Mouse (Mus musculus): ENCODE measurements around the gene Atp13a4. TPM values are rescaled to one million over a fixed set of nuclear protein-coding genes. Genes with fewer than 3 reads are reported as not detected.

Atp13a4 gene
- polyA plus RNA-seq, 1 experiment from 2014 or later = 0.71 TPM

GRCm38 (mm10) chr16:29527085-29527484 lies 17.6 kb downstream of the Atp13a4 start:
- Histone ChIP-seq H3K4me2 (no peak overlapping the region), H3K27me3 (ENCODE audit: insufficient read depth, low read length) (no peaks in the 10 kb centered on the region), H3K9ac (no peak overlapping the region), H3K4me1 (ENCODE audit: insufficient read depth) (no peaks in the 10 kb centered on the region), H3K9me3 (ENCODE audit: low read depth, low read length) (no peaks in the 10 kb centered on the region), H3K27ac (ENCODE audit: low read depth) (no peak overlapping the region), H3K36me3 (ENCODE audit: insufficient read depth) (no peaks in the 10 kb centered on the region), H3K4me3 (ENCODE audit: low read depth, low read length) (no peak overlapping the region)
- 75% methylated on average over 6 of the region's 6 CpGs for WGBS
- no peak for TF ChIP-seq CTCF (IDR thresholded peaks at IDR 0.05; ENCODE audit: low read depth)
- ATAC-seq (ENCODE audit: insufficient read depth) (no peak), DNase-seq (no peak)

DNA sequence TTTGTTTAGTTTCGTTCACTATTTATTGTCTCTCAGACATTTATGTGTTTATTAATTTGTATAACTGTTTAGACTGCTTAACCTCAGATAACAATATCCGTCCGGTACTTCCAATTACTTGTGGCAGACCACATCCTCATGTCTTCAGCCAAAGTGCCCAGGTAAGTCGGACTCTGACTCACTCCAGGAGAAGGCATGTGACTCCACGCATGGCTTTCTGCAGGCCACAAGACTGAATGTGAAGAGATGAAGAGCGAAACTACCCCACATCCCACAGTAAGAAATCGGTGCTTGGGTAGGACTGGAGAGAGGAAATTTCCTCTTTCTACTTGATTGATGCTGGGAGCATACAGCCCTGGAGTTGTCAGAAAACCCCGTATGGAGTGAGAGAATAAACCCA lies 18.1 kb downstream of the Atp13a4 start:
- Histone ChIP-seq H3K9me3 (ENCODE audit: low read depth, low read length) (no peaks in the 10 kb centered on the region), H3K9ac (no peak overlapping the region)
- 69% methylated on average over 8 of the region's 8 CpGs for WGBS

GRCm38 (mm10) chr16:29512495-29512894 lies 32.2 kb downstream of the Atp13a4 start:
- Histone ChIP-seq H3K27ac (ENCODE audit: low read depth) (no peak overlapping the region), H3K9me3 (ENCODE audit: low read depth, low read length) (no peaks in the 10 kb centered on the region), H3K4me2 (no peak overlapping the region), H3K27me3 (ENCODE audit: insufficient read depth, low read length) (no peaks in the 10 kb centered on the region), H3K36me3 (ENCODE audit: insufficient read depth) (no peaks in the 10 kb centered on the region), H3K4me3 (ENCODE audit: low read depth, low read length) (no peak overlapping the region), H3K9ac (no peak overlapping the region), H3K4me1 (ENCODE audit: insufficient read depth) (no peaks in the 10 kb centered on the region)
- WGBS = 61% methylated on average over 3 of the region's 3 CpGs
- ATAC-seq (ENCODE audit: insufficient read depth) (no peak), DNase-seq (no peak)
- TF ChIP-seq CTCF (IDR thresholded peaks at IDR 0.05; ENCODE audit: low read depth) = no peak

More for the DNA sequence above, 18.1 kb downstream of the Atp13a4 start:
- no peaks in the 10 kb centered on the region for H3K36me3 ChIP-seq (ENCODE audit: insufficient read depth)
- ATAC-seq (ENCODE audit: insufficient read depth) = no peak
- no peak for DNase-seq
- no peak overlapping the region for H3K4me2 ChIP-seq
- no peak overlapping the region for H3K27ac ChIP-seq (ENCODE audit: low read depth)
- no peak for TF ChIP-seq CTCF (IDR thresholded peaks at IDR 0.05; ENCODE audit: low read depth)
- H3K27me3 ChIP-seq (ENCODE audit: insufficient read depth, low read length) = no peaks in the 10 kb centered on the region
- no peaks in the 10 kb centered on the region for H3K4me1 ChIP-seq (ENCODE audit: insufficient read depth)
- no peak overlapping the region for H3K4me3 ChIP-seq (ENCODE audit: low read depth, low read length)

GRCm38 (mm10) chr16:29510743-29511142 lies 33.9 kb downstream of the Atp13a4 start:
- DNase-seq = no peak
- H3K36me3 ChIP-seq (ENCODE audit: insufficient read depth) = no peaks in the 10 kb centered on the region
- H3K4me2 ChIP-seq = no peak overlapping the region
- H3K9me3 ChIP-seq (ENCODE audit: low read depth, low read length) = no peaks in the 10 kb centered on the region
- no peak overlapping the region for H3K27ac ChIP-seq (ENCODE audit: low read depth)
- H3K27me3 ChIP-seq (ENCODE audit: insufficient read depth, low read length) = no peaks in the 10 kb centered on the region
- ATAC-seq (ENCODE audit: insufficient read depth) = no peak
- no peaks in the 10 kb centered on the region for H3K4me1 ChIP-seq (ENCODE audit: insufficient read depth)
- H3K9ac ChIP-seq = no peak overlapping the region
- no peak for TF ChIP-seq CTCF (IDR thresholded peaks at IDR 0.05; ENCODE audit: low read depth)
- H3K4me3 ChIP-seq (ENCODE audit: low read depth, low read length) = no peak overlapping the region
- 75% methylated on average over 7 of the region's 7 CpGs for WGBS

DNA sequence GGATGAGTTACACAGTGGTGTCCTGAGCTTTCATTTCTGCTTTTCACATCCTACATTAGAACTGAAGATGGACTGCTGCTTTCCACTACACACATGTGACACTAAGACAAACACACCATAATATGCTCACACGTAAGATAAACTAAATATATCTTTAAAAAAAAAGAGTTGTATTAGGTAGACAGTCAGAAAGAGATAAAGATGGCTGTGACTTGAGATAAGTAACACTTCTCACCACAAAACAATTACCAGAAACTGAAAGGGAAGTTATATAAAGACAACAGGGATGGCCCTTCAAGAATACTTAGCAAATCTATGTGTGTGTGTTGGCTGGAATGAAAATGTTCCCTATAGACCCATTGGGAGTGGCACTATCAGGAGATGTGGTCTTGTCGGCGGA lies 34.8 kb downstream of the Atp13a4 start:
- no peak overlapping the region for H3K9ac ChIP-seq
- H3K4me3 ChIP-seq (ENCODE audit: low read depth, low read length) = no peak overlapping the region
- H3K27me3 ChIP-seq (ENCODE audit: insufficient read depth, low read length) = no peaks in the 10 kb centered on the region
- ATAC-seq (ENCODE audit: insufficient read depth) (no peak), DNase-seq (no peak)
- TF ChIP-seq CTCF (IDR thresholded peaks at IDR 0.05; ENCODE audit: low read depth) = no peak
- H3K4me1 ChIP-seq (ENCODE audit: insufficient read depth) = no peaks in the 10 kb centered on the region
- no peak overlapping the region for H3K4me2 ChIP-seq
- H3K9me3 ChIP-seq (ENCODE audit: low read depth, low read length) = no peaks in the 10 kb centered on the region
- H3K36me3 ChIP-seq (ENCODE audit: insufficient read depth) = no peaks in the 10 kb centered on the region
- 71% methylated on average over 3 of the region's 3 CpGs for WGBS
- no peak overlapping the region for H3K27ac ChIP-seq (ENCODE audit: low read depth)

GRCm38 (mm10) chr16:29504671-29505070 lies 40.0 kb downstream of the Atp13a4 start:
- Histone ChIP-seq H3K9me3 (ENCODE audit: low read depth, low read length) (no peaks in the 10 kb centered on the region), H3K9ac (no peak overlapping the region), H3K27ac (ENCODE audit: low read depth) (no peak overlapping the region), H3K4me3 (ENCODE audit: low read depth, low read length) (no peak overlapping the region), H3K4me1 (ENCODE audit: insufficient read depth) (no peaks in the 10 kb centered on the region), H3K27me3 (ENCODE audit: insufficient read depth, low read length) (no peaks in the 10 kb centered on the region), H3K36me3 (ENCODE audit: insufficient read depth) (no peaks in the 10 kb centered on the region), H3K4me2 (no peak overlapping the region)
- no peak for ATAC-seq (ENCODE audit: insufficient read depth)
- 72% methylated on average over 4 of the region's 4 CpGs for WGBS
- TF ChIP-seq CTCF (IDR thresholded peaks at IDR 0.05; ENCODE audit: low read depth) = no peak
- DNase-seq = no peak

GRCm38 (mm10) chr16:29504198-29504597 lies 40.5 kb downstream of the Atp13a4 start:
- Histone ChIP-seq H3K9me3 (ENCODE audit: low read depth, low read length) (no peaks in the 10 kb centered on the region), H3K4me2 (no peak overlapping the region), H3K27ac (ENCODE audit: low read depth) (no peak overlapping the region), H3K36me3 (ENCODE audit: insufficient read depth) (no peaks in the 10 kb centered on the region), H3K9ac (no peak overlapping the region), H3K4me1 (ENCODE audit: insufficient read depth) (no peaks in the 10 kb centered on the region), H3K4me3 (ENCODE audit: low read depth, low read length) (no peak overlapping the region), H3K27me3 (ENCODE audit: insufficient read depth, low read length) (no peaks in the 10 kb centered on the region)
- DNase-seq = no peak
- ATAC-seq (ENCODE audit: insufficient read depth) = no peak
- whole genome bisulfite sequencing = 58% methylated on average over 9 of the region's 9 CpGs
- no peak for TF ChIP-seq CTCF (IDR thresholded peaks at IDR 0.05; ENCODE audit: low read depth)

GRCm38 (mm10) chr16:29491031-29491430 lies 53.6 kb downstream of the Atp13a4 start:
- DNase-seq = no peak
- Histone ChIP-seq H3K4me1 (ENCODE audit: insufficient read depth) (no peaks in the 10 kb centered on the region), H3K27me3 (ENCODE audit: insufficient read depth, low read length) (no peaks in the 10 kb centered on the region), H3K9ac (no peak overlapping the region), H3K4me3 (ENCODE audit: low read depth, low read length) (no peak overlapping the region), H3K4me2 (no peak overlapping the region), H3K9me3 (ENCODE audit: low read depth, low read length) (no peaks in the 10 kb centered on the region), H3K27ac (ENCODE audit: low read depth) (no peak overlapping the region), H3K36me3 (ENCODE audit: insufficient read depth) (no peaks in the 10 kb centered on the region)
- no peak for TF ChIP-seq CTCF (IDR thresholded peaks at IDR 0.05; ENCODE audit: low read depth)
- no peak for ATAC-seq (ENCODE audit: insufficient read depth)
- 75% methylated on average over 3 of the region's 3 CpGs for WGBS
